Comparison of ENCODE assay signal across 9 mouse cellular contexts in the genomic region with DNA sequence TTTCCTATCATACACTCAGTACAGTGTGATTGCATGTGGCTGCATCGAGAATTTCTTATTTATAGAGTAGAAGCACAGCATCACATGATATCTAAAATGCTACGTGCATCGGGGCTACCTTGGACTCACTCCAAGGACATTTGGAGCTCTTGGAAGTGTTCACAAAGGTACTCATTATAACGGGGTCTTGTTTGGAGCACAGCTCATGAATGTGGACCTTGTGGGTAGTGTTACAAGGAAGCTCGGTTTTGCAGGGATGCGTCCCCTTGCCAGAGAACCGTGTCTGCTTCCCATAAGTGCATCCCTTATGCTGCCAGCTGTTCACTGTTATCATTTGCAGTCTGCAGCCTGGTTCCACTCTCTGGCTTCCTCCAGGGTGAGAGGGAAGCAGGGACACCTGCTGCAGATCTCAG.
DNase-seq lines count a peak whose midpoint lies in the region; ATAC-seq and TF ChIP-seq lines count a peak whose summit lies in the region.
"Had no signal": no experiment of that assay in that cellular context is flagged by ENCODE, and none has a peak within 500 bp of the region (broad histone marks: within the 10 kb centered on the region; RNA-seq: fewer than 3 reads in every experiment).

No protein-coding gene starts in this region.

- TF ChIP-seq CTCF in stomach, postnatal 0 days (IDR thresholded peaks at IDR 0.05; ENCODE audit: low read depth): no peak

- peaks cover 8% of the 10 kb centered on the region; the same call in 1 of the 2 replicates for H3K4me1 ChIP-seq in stomach, embryonic 14.5 days (ENCODE audit: control insufficient read depth, insufficient read depth, low read length)
- no peaks in the 10 kb centered on the region for H3K4me1 ChIP-seq in stomach, postnatal 0 days (replicated peaks; ENCODE audit: control insufficient read depth, insufficient read depth)
- peaks cover 3% of the 10 kb centered on the region; the same call in 1 of the 2 replicates for H3K4me1 ChIP-seq in midbrain, embryonic 15.5 days

- TF ChIP-seq EP300 in stomach, postnatal 0 days (optimal IDR thresholded peaks at IDR 0.05): no peak

- WGBS in stomach, embryonic 14.5 days: 34% methylated on average over 7 of the region's 7 CpGs
- WGBS in stomach, postnatal 0 days: 37% methylated on average over 7 of the region's 7 CpGs
- 53% methylated on average over 7 of the region's 7 CpGs for WGBS in midbrain, embryonic 15.5 days

- H3K9me3 ChIP-seq in stomach, embryonic 14.5 days (ENCODE audit: control insufficient read depth, low read depth, low read length): no peaks in the 10 kb centered on the region
- H3K9me3 ChIP-seq in stomach, postnatal 0 days (ENCODE audit: control insufficient read depth, low read length): no peaks in the 10 kb centered on the region
- H3K9me3 ChIP-seq in midbrain, embryonic 15.5 days: no peaks in the 10 kb centered on the region
- H3K9me3 ChIP-seq: limb, embryonic 12.5 days had no signal

- H3K4me2 ChIP-seq in stomach, embryonic 14.5 days (replicated peaks; ENCODE audit: low read depth, low read length): no peak overlapping the region; the same call in 1 of the 2 replicates
- H3K4me2 ChIP-seq in stomach, postnatal 0 days (replicated peaks; ENCODE audit: low read depth): no peak overlapping the region; the same call in 1 of the 2 replicates
- H3K4me2 ChIP-seq in midbrain, embryonic 15.5 days: 0 out of 2 replicates have a peak overlapping the region, but pooled peaks have one; percentile 11
- H3K4me2 ChIP-seq: limb, embryonic 12.5 days had no signal

- no peak overlapping the region for H3K27ac ChIP-seq in stomach, embryonic 14.5 days (ENCODE audit: low read length)
- H3K27ac ChIP-seq in stomach, postnatal 0 days (replicated peaks): no peak overlapping the region
- 0 out of 2 replicates have a peak overlapping the region, but pooled peaks have one; percentile 3 for H3K27ac ChIP-seq in midbrain, embryonic 15.5 days
- H3K27ac ChIP-seq: limb, embryonic 12.5 days had no signal

- no peak for DNase-seq in cerebellum, adult 11 months
- DNase-seq in stomach, postnatal 0 days (ENCODE audit: low spot score): no peak
- DNase-seq in layer of hippocampus, postnatal 10 days (ENCODE audit: low spot score in 2 of 2): peak; percentile 51 to 62
- no peak for DNase-seq in adrenal gland, adult 2 months

- ATAC-seq in cerebellum, adult (ENCODE audit: insufficient number of reproducible peaks, low FRiP score, low TSS enrichment): peak; percentile 68; the same call in 1 of the 2 replicates
- peak; percentile 72; the same call in 1 of the 2 replicates for ATAC-seq in stomach, embryonic 14.5 days (ENCODE audit: insufficient number of reproducible peaks, insufficient read depth, low FRiP score, low read depth)
- no peak for ATAC-seq in stomach, postnatal 0 days (ENCODE audit: low FRiP score, low TSS enrichment)
- ATAC-seq in midbrain, embryonic 15.5 days (replicated peaks): peak; percentile 79
- no peak for ATAC-seq in megakaryocyte, adult 5-6 weeks (ENCODE audit: poor library complexity, severe bottlenecking)

- no peaks in the 10 kb centered on the region for H3K36me3 ChIP-seq in stomach, embryonic 14.5 days (ENCODE audit: control insufficient read depth, insufficient read depth, low read length)
- H3K36me3 ChIP-seq in stomach, postnatal 0 days (ENCODE audit: control insufficient read depth, insufficient read depth, low read length): no peaks in the 10 kb centered on the region
- no peaks in the 10 kb centered on the region for H3K36me3 ChIP-seq in midbrain, embryonic 15.5 days (replicated peaks)
- H3K36me3 ChIP-seq: limb, embryonic 12.5 days had no signal

- H3K27me3 ChIP-seq in stomach, embryonic 14.5 days (ENCODE audit: control insufficient read depth, insufficient read depth, low read length): no peaks in the 10 kb centered on the region
- no peaks in the 10 kb centered on the region for H3K27me3 ChIP-seq in stomach, postnatal 0 days (ENCODE audit: control insufficient read depth, insufficient read depth, low read length)
- H3K27me3 ChIP-seq in midbrain, embryonic 15.5 days (replicated peaks): no peaks in the 10 kb centered on the region
- H3K27me3 ChIP-seq: limb, embryonic 12.5 days had no signal

- no peak overlapping the region for H3K9ac ChIP-seq in stomach, embryonic 14.5 days (replicated peaks; ENCODE audit: low read depth, low read length)
- H3K9ac ChIP-seq in stomach, postnatal 0 days (ENCODE audit: low read length): no peak overlapping the region
- H3K9ac ChIP-seq in midbrain, embryonic 15.5 days: no peak overlapping the region
- H3K9ac ChIP-seq: limb, embryonic 12.5 days had no signal

- H3K4me3 ChIP-seq in stomach, embryonic 14.5 days (ENCODE audit: low read depth, low read length): no peak overlapping the region
- no peak overlapping the region for H3K4me3 ChIP-seq in stomach, postnatal 0 days (ENCODE audit: low read depth, low read length)
- no peak overlapping the region for H3K4me3 ChIP-seq in midbrain, embryonic 15.5 days
- H3K4me3 ChIP-seq: limb, embryonic 12.5 days had no signal

Comparison
In these comparisons a context has a peak if more than half of its experiments do, and no peak if none do; other contexts are left out.
1. ATAC-seq: peak in cerebellum, adult (single experiment), stomach, embryonic 14.5 days (single experiment) and midbrain, embryonic 15.5 days (single experiment); none in stomach, postnatal 0 days (single experiment) and megakaryocyte, adult 5-6 weeks (single experiment).
2. DNase-seq: peak in layer of hippocampus, postnatal 10 days (2 of 2); none in cerebellum, adult 11 months (single experiment), stomach, postnatal 0 days (single experiment) and adrenal gland, adult 2 months (single experiment).